17 mouse cellular contexts compared by ENCODE assay signal in the genomic region with DNA sequence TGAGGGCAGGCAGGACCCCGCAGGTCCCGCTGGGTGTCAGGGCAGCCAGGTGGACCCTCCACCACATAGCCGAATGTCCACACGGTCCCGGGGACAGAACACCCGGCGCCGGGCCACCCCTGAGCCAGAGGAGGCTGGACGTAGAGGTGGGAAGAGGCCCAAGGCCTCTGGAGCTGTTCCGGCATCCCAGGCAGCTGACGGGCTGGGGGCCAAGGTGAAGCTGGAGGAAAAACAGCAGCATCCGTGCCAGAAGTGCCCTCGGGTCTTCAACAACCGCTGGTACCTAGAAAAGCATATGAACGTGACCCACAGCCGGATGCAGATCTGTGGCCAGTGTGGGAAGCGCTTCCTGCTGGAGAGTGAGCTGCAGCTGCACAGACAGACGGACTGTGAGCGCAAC. TPM values are rescaled to one million over a fixed set of nuclear protein-coding genes. Genes with fewer than 3 reads are reported as not detected.
DNase-seq lines count a peak whose midpoint lies in the region; ATAC-seq lines count a peak whose summit lies in the region.
"Had no signal": no experiment of that assay in that cellular context is flagged by ENCODE, and none has a peak within 500 bp of the region (broad histone marks: within the 10 kb centered on the region; RNA-seq: fewer than 3 reads in every experiment).

No protein-coding gene starts in this region.

- H3K9ac ChIP-seq in limb, embryonic 13.5 days, result peak overlapping the region; percentile 19; the same call in 1 of the 2 replicates
- H3K9ac ChIP-seq: forebrain, embryonic 13.5 days; liver, embryonic 13.5 days; midbrain, embryonic 12.5 days had no signal

- H3K4me1 ChIP-seq in heart, embryonic 10.5 days, result peaks cover 37% of the 10 kb centered on the region
- peaks cover 21% of the 10 kb centered on the region for H3K4me1 ChIP-seq in limb, embryonic 13.5 days
- H3K4me1 ChIP-seq in limb, embryonic 10.5 days, result peaks cover 36% of the 10 kb centered on the region

- H3K27ac ChIP-seq in heart, embryonic 10.5 days, result no peak overlapping the region
- H3K27ac ChIP-seq in limb, embryonic 13.5 days, result no peak overlapping the region
- no peak overlapping the region for H3K27ac ChIP-seq in limb, embryonic 10.5 days
- H3K27ac ChIP-seq: forebrain, embryonic 13.5 days; kidney, postnatal 0 days; liver, embryonic 13.5 days; midbrain, embryonic 12.5 days had no signal

- WGBS in heart, embryonic 10.5 days, result 89% methylated on average over 19 of the region's 19 CpGs
- WGBS in limb, embryonic 13.5 days, result 92% methylated on average over 19 of the region's 19 CpGs
- 92% methylated on average over 19 of the region's 19 CpGs for WGBS in limb, embryonic 10.5 days

- H3K36me3 ChIP-seq in heart, embryonic 10.5 days, result peaks cover 71% of the 10 kb centered on the region
- H3K36me3 ChIP-seq in limb, embryonic 13.5 days, result peaks cover 70% of the 10 kb centered on the region
- H3K36me3 ChIP-seq in limb, embryonic 10.5 days, result peaks cover 69% of the 10 kb centered on the region

- H3K4me2 ChIP-seq in limb, embryonic 13.5 days (replicated peaks), result no peak overlapping the region
- H3K4me2 ChIP-seq: forebrain, embryonic 13.5 days; liver, embryonic 13.5 days; midbrain, embryonic 12.5 days had no signal

- no peak overlapping the region for H3K4me3 ChIP-seq in heart, embryonic 10.5 days
- H3K4me3 ChIP-seq in limb, embryonic 13.5 days, result no peak overlapping the region
- no peak overlapping the region for H3K4me3 ChIP-seq in limb, embryonic 10.5 days
- H3K4me3 ChIP-seq: forebrain, embryonic 13.5 days; liver, embryonic 13.5 days; midbrain, embryonic 12.5 days had no signal

- H3K9me3 ChIP-seq in heart, embryonic 10.5 days, result no peaks in the 10 kb centered on the region
- no peaks in the 10 kb centered on the region for H3K9me3 ChIP-seq in limb, embryonic 13.5 days
- no peaks in the 10 kb centered on the region for H3K9me3 ChIP-seq in limb, embryonic 10.5 days (replicated peaks)
- H3K9me3 ChIP-seq: forebrain, embryonic 13.5 days; liver, embryonic 13.5 days; midbrain, embryonic 12.5 days had no signal

- no peaks in the 10 kb centered on the region for H3K27me3 ChIP-seq in heart, embryonic 10.5 days (ENCODE audit: insufficient read depth, poor library complexity, severe bottlenecking)
- no peaks in the 10 kb centered on the region for H3K27me3 ChIP-seq in limb, embryonic 13.5 days
- H3K27me3 ChIP-seq in limb, embryonic 10.5 days (ENCODE audit: low read depth, poor library complexity, severe bottlenecking), result no peaks in the 10 kb centered on the region
- H3K27me3 ChIP-seq: CH12.LX; forebrain, embryonic 13.5 days; midbrain, embryonic 12.5 days had no signal

- peak; percentile 23 to 67 for DNase-seq in adrenal gland, adult (ENCODE audit: inconsistent age in 2 of 2, low spot score in 1 of 2)
- no peak for DNase-seq in adrenal gland, adult 8-10 months
- DNase-seq in heart, adult 9 months (ENCODE audit: low spot score in 2 of 2), result peak; percentile 51 to 56
- DNase-seq in heart, embryonic 10.5 days (ENCODE audit: low spot score), result no peak
- no peak for DNase-seq in limb, embryonic 10.5 days (ENCODE audit: low spot score)
- DNase-seq in heart, postnatal 14 days, result peak; percentile 65 to 77
- DNase-seq in embryo, embryonic 11 days, result no peak
- DNase-seq: liver, embryonic 13.5 days; lung, postnatal 36 days; thymus, postnatal 14 days had no signal

- no peak for ATAC-seq in limb, embryonic 13.5 days (ENCODE audit: low FRiP score, low read depth)
- ATAC-seq: forebrain, embryonic 13.5 days; inflammation-experienced regulatory T-cells, adult 6 months had no signal

- intact Hi-C loops in heart, postnatal 14 days (cut with DNase I), result loop anchor here (5.0 kb wide), 1 partner anchor 69 kb away; no protein-coding TSS in a partner anchor

RNA-seq across cellular contexts. Expression of gene Zfp651, which starts 4.6 kb away (rescaled TPM):
- total RNA-seq in adrenal gland, adult 8-10 months (2022), result 10 to 100 TPM; 39.3 to 64.2 (median 52.9) TPM
- polyA plus RNA-seq in heart, embryonic 10.5 days (2016; fragmentation: Nextera tagmentation; extraction: Ambion mirVana), result 6.3 and 7.2 TPM in 2 replicates
- 18.9 and 19.3 TPM in 2 replicates for polyA plus RNA-seq in limb, embryonic 13.5 days (2015; fragmentation: Nextera tagmentation; extraction: Ambion mirVana)
- 4.4 and 7.0 TPM in 2 replicates for polyA plus RNA-seq in limb, embryonic 10.5 days (2016; fragmentation: Nextera tagmentation; extraction: Ambion mirVana)
- total RNA-seq in heart, postnatal 14 days (2021), result 10 to 100 TPM; 89.4 to 91.9 TPM

RNA-seq across cellular contexts. Expression of gene Klhl40, which starts 13.7 kb away (rescaled TPM):
- total RNA-seq in adrenal gland, adult 8-10 months (2022), result under 1 TPM in 1 of 4 experiments, not detected in 3; 0.15 TPM
- polyA plus RNA-seq in heart, embryonic 10.5 days (2016; fragmentation: Nextera tagmentation; extraction: Ambion mirVana), result 0.36 and 0.38 TPM in 2 replicates
- polyA plus RNA-seq in limb, embryonic 13.5 days (2015; fragmentation: Nextera tagmentation; extraction: Ambion mirVana), result 12.5 and 13.3 TPM in 2 replicates
- polyA plus RNA-seq in limb, embryonic 10.5 days (2016; fragmentation: Nextera tagmentation; extraction: Ambion mirVana), result 0.10 and 0.71 TPM in 2 replicates
- 1 to 10 TPM; 6.7 to 6.8 TPM for total RNA-seq in heart, postnatal 14 days (2021)
- total RNA-seq: CH12.LX had no signal
- polyA plus RNA-seq: inflammation-experienced regulatory T-cells, adult 6 months; kidney, postnatal 0 days had no signal

RNA-seq across cellular contexts. Expression of gene Hhatl, which starts 28.6 kb away (rescaled TPM):
- total RNA-seq in adrenal gland, adult 8-10 months (2022), result under 1 TPM in 1 of 4 experiments, not detected in 3; 0.59 TPM
- 0.84 and 2.0 TPM in 2 replicates for polyA plus RNA-seq in heart, embryonic 10.5 days (2016; fragmentation: Nextera tagmentation; extraction: Ambion mirVana)
- 0.53 and 0.82 TPM in 2 replicates for polyA plus RNA-seq in limb, embryonic 13.5 days (2015; fragmentation: Nextera tagmentation; extraction: Ambion mirVana)
- polyA plus RNA-seq in limb, embryonic 10.5 days (2016; fragmentation: Nextera tagmentation; extraction: Ambion mirVana), result not detected in 2 replicates
- total RNA-seq in heart, postnatal 14 days (2021), result 100 to 1,000 TPM; 118 to 123 TPM
- total RNA-seq: CH12.LX; common myeloid progenitor, adult 5-6 weeks had no signal
- polyA plus RNA-seq: inflammation-experienced regulatory T-cells, adult 6 months; midbrain, embryonic 12.5 days had no signal

RNA-seq across cellular contexts. Expression of gene Nktr, which starts 44.7 kb away (rescaled TPM):
- total RNA-seq in adrenal gland, adult 8-10 months (2022), result 100 to 1,000 TPM in 2 of 4 experiments, 10 to 100 TPM in 2; 57.2 to 146 (median 91.1) TPM
- polyA plus RNA-seq in heart, embryonic 10.5 days (2016; fragmentation: Nextera tagmentation; extraction: Ambion mirVana), result 48.7 and 49.8 TPM in 2 replicates
- polyA plus RNA-seq in limb, embryonic 13.5 days (2015; fragmentation: Nextera tagmentation; extraction: Ambion mirVana), result 82.4 and 84.1 TPM in 2 replicates
- polyA plus RNA-seq in limb, embryonic 10.5 days (2016; fragmentation: Nextera tagmentation; extraction: Ambion mirVana), result 47.2 and 58.8 TPM in 2 replicates
- 10 to 100 TPM; 44.8 to 46.5 TPM for total RNA-seq in heart, postnatal 14 days (2021)

RNA-seq across cellular contexts. Expression of gene Ss18l2, which starts 53.6 kb away (rescaled TPM):
- total RNA-seq in adrenal gland, adult 8-10 months (2022), result 10 to 100 TPM; 32.9 to 48.3 (median 40.6) TPM
- 115 and 138 TPM in 2 replicates for polyA plus RNA-seq in heart, embryonic 10.5 days (2016; fragmentation: Nextera tagmentation; extraction: Ambion mirVana)
- polyA plus RNA-seq in limb, embryonic 13.5 days (2015; fragmentation: Nextera tagmentation; extraction: Ambion mirVana), result 128 and 142 TPM in 2 replicates
- polyA plus RNA-seq in limb, embryonic 10.5 days (2016; fragmentation: Nextera tagmentation; extraction: Ambion mirVana), result 93.9 and 94.8 TPM in 2 replicates
- 100 to 1,000 TPM; 128 to 131 TPM for total RNA-seq in heart, postnatal 14 days (2021)

Comparison
In these comparisons a context has a peak if more than half of its experiments do, and no peak if none do; other contexts are left out.
1. DNase-seq: peak in adrenal gland, adult (2 of 2), heart, adult 9 months (2 of 2) and heart, postnatal 14 days (2 of 2); none in adrenal gland, adult 8-10 months (single experiment), heart, embryonic 10.5 days (single experiment), limb, embryonic 10.5 days (single experiment) and embryo, embryonic 11 days (single experiment).